Mouse (Mus musculus) neural tube, embryonic 11.5 days (tissue): ENCODE data around the gene Csdc2. TPM values are rescaled to one million over a fixed set of nuclear protein-coding genes. Genes with fewer than 3 reads are reported as not detected.

Experiments used
- ATAC-seq: fragments of 200-750 bp; cut with Nextera tagmentation; 2 replicates; pipeline ENCODE4 v1.8.0; 2017; ENCODE audit warnings: moderate number of reproducible peaks, mild to moderate bottlenecking, moderate TSS enrichment, moderate library complexity; ENCODE audit not compliant: insufficient read depth, low FRiP score, low TSS enrichment
- DNase-seq: peaks from one replicate; pipeline ENCODE4 v3.0.0-alpha.2; 2015; ENCODE audit warnings: low spot score
- H3K27ac ChIP-seq: fragments of 300-500 bp; sonication (generic); 2 replicates; pipeline ENCODE4 v1.5.1; 2014; ENCODE audit warnings: low read depth, mild to moderate bottlenecking, low read length
- H3K27me3 ChIP-seq: fragments of 300-500 bp; sonication (generic); 2 replicates; pipeline ENCODE4 v1.6.1; 2014; ENCODE audit warnings: mild to moderate bottlenecking, low read length, mixed read lengths; ENCODE audit not compliant: control insufficient read depth, insufficient read depth
- H3K36me3 ChIP-seq: fragments of 300-500 bp; sonication (generic); 2 replicates; pipeline ENCODE4 v1.6.1; 2014; ENCODE audit warnings: mild to moderate bottlenecking, low read length, moderate library complexity, mixed read lengths; ENCODE audit not compliant: control insufficient read depth, insufficient read depth
- H3K4me1 ChIP-seq: fragments of 300-500 bp; sonication (generic); 2 replicates; pipeline ENCODE4 v1.6.1; 2014; ENCODE audit warnings: low read length, mixed read lengths; ENCODE audit not compliant: control insufficient read depth, insufficient read depth
- H3K4me2 ChIP-seq: fragments of 300-500 bp; sonication (generic); 2 replicates; pipeline ENCODE4 v1.6.1; 2014; ENCODE audit warnings: low read depth, mild to moderate bottlenecking, moderate library complexity
- H3K4me3 ChIP-seq: fragments of 300-500 bp; sonication (generic); 2 replicates; pipeline ENCODE4 v1.5.1; 2014; ENCODE audit warnings: low read depth, low read length
- H3K9ac ChIP-seq: fragments of 300-500 bp; sonication (generic); 2 replicates; pipeline ENCODE4 v1.6.1; 2014; ENCODE audit warnings: mild to moderate bottlenecking, low read length
- H3K9me3 ChIP-seq: fragments of 300-500 bp; sonication (generic); 2 replicates; pipeline ENCODE4 v1.6.1; 2016; ENCODE audit warnings: low read length; ENCODE audit not compliant: control insufficient read depth
- WGBS: fragments of 180-500 bp; shearing (Covaris S2); extraction: QIAGEN DNeasy Blood & Tissue Kit; methylation state at CpG from one replicate; pipeline ENCODE4 v1.1.7; 2014; 5-methylcytosine and 5-hydroxymethylcytosine counted together
- polyA plus RNA-seq: library from polyadenylated mRNA; unstranded; fragments of >200 nt; fragmentation: Nextera tagmentation; extraction: Ambion mirVana; gene quantifications from 2 replicates; pipeline ENCODE4 v1.2.1, GENCODE M21; 2014

Csdc2 gene
- polyA plus RNA-seq, 1 experiment from 2014 or later, result 25.7 TPM

- no peak for ATAC-seq
- Histone ChIP-seq H3K36me3 (no peaks in the 10 kb centered on the region), H3K4me1 (no peaks in the 10 kb centered on the region), H3K4me2 (no peak within 1 kb of the TSS), H3K9ac (no peak within 1 kb of the TSS), H3K4me3 (no peak within 1 kb of the TSS), H3K27me3 (no peaks in the 10 kb centered on the region), H3K9me3 (no peaks in the 10 kb centered on the region), H3K27ac (no peak within 1 kb of the TSS)
- no peak for DNase-seq
- 82% methylated on average over 3 of the region's 3 CpGs for WGBS
These were observed 51.1 kb downstream of the Csdc2 start, which contains the start of gene Xrcc6 for GRCm38 (mm10) chr15:81987646-81988045. Xrcc6 (plus strand) TSS chr15:81987835.

DNA sequence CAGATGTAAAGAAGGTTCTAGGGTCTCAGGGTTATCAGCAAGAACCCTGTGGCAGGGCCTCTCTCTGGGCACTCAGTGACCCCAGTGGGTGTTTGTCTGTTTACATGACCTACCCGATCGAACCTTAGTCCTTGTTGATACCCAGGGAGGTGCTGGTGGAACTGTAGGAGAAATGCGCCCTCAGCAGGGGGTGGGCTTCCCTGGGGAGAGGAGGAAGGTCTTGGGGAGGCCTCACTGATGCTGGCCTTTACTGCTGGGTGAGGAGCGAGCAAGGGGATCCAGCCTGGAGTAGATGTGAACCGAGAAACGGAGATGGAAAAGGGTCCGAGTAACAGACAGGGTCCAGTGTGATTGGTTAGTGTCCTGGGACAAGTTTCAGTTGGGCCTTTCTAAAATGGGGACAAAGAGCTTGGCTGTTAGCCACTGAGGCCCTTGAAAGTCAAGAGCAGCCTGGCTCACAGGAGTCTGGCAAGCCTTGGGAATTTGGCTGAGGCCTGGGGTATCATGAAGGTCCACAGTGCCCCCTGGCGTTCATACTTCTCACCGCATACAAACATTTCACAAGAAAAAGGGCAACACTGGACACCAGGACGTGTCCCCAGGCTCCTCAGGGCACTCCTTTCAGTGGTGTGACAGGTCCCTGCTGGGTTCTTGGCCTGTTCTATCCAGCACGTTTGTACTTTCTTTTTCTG is 53.0 kb downstream of the Csdc2 start:
- H3K4me2 ChIP-seq, result no peak overlapping the region
- H3K27me3 ChIP-seq, result no peaks in the 10 kb centered on the region
- H3K9ac ChIP-seq, result no peak overlapping the region
- H3K27ac ChIP-seq, result no peak overlapping the region
- WGBS, result 49% methylated on average over 11 of the region's 11 CpGs
- no peak overlapping the region for H3K4me3 ChIP-seq
- no peaks in the 10 kb centered on the region for H3K9me3 ChIP-seq
- H3K4me1 ChIP-seq, result no peaks in the 10 kb centered on the region
- H3K36me3 ChIP-seq, result no peaks in the 10 kb centered on the region
- ATAC-seq (no peak), DNase-seq (peak; percentile 89)

DNA sequence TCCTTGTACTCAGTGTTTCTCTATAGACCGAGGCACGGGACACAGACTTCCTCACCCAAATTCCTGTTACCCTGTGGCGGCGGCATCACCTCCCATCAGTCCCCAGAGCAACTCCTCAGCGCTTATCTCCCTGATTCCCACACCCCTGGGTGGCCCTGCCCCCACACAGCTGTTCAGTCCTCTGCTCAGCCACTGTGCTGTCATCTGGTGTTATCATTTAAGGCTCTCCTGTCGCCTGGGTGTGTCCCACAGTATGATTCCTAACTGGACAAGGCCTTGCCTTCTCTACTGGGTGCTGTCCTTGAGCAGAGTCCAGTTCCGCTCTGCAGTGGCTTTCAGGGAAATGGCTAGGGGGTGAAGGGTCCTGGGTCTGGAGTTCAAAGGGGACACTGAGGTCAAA is 54.0 kb downstream of the Csdc2 start:
- H3K4me1 ChIP-seq, result no peaks in the 10 kb centered on the region
- WGBS, result 49% methylated on average over 7 of the region's 7 CpGs
- H3K27me3 ChIP-seq, result no peaks in the 10 kb centered on the region
- ATAC-seq (no peak), DNase-seq (no peak)
- H3K4me2 ChIP-seq, result no peak overlapping the region
- no peak overlapping the region for H3K27ac ChIP-seq
- H3K9me3 ChIP-seq, result no peaks in the 10 kb centered on the region
- no peak overlapping the region for H3K4me3 ChIP-seq
- H3K9ac ChIP-seq, result no peak overlapping the region
- H3K36me3 ChIP-seq, result no peaks in the 10 kb centered on the region

GRCm38 (mm10) chr15:81993992-81994391 is 57.4 kb downstream of the Csdc2 start:
- H3K4me3 ChIP-seq, result no peak overlapping the region
- no peak overlapping the region for H3K27ac ChIP-seq
- no peak for ATAC-seq
- H3K4me2 ChIP-seq, result no peak overlapping the region
- no peaks in the 10 kb centered on the region for H3K9me3 ChIP-seq
- no peak for DNase-seq
- WGBS, result 77% methylated on average over 6 of the region's 6 CpGs
- no peaks in the 10 kb centered on the region; the same call in none of the 2 replicates for H3K36me3 ChIP-seq
- no peak overlapping the region for H3K9ac ChIP-seq
- no peaks in the 10 kb centered on the region for H3K27me3 ChIP-seq
- no peaks in the 10 kb centered on the region for H3K4me1 ChIP-seq

Other genes starting within 250 kb of the Csdc2 start
- 2.4 and 3.0 TPM in 2 replicates for gene Chadl, start 239.5 kb upstream of the Csdc2 start, polyA plus RNA-seq
- 48.8 TPM in 2 replicates for gene Zc3h7b, start 191.7 kb upstream of the Csdc2 start, polyA plus RNA-seq
- gene Rangap1, start 191.2 kb upstream of the Csdc2 start, polyA plus RNA-seq, result 137 and 152 TPM in 2 replicates
- 13.7 and 14.1 TPM in 2 replicates for gene Tef, start 134.3 kb upstream of the Csdc2 start, polyA plus RNA-seq
- 15.8 and 15.9 TPM in 2 replicates for gene Tob2, start 78.0 kb upstream of the Csdc2 start, polyA plus RNA-seq
- gene Phf5a, start 64.8 kb upstream of the Csdc2 start, polyA plus RNA-seq, result 197 and 203 TPM in 2 replicates
- 190 and 200 TPM in 2 replicates for gene Aco2, start 64.5 kb upstream of the Csdc2 start, polyA plus RNA-seq
- 73.9 and 83.0 TPM in 2 replicates for gene Polr3h, start 10.5 kb upstream of the Csdc2 start, polyA plus RNA-seq
- gene Pmm1, start 24.2 kb downstream of the Csdc2 start, polyA plus RNA-seq, result 33.2 and 35.2 TPM in 2 replicates
- gene 1700029P11Rik, start 43.8 kb downstream of the Csdc2 start, polyA plus RNA-seq, result not detected in 2 replicates
- 73.2 and 73.8 TPM in 2 replicates for gene Xrcc6, start 51.1 kb downstream of the Csdc2 start, polyA plus RNA-seq
- 39.8 and 45.9 TPM in 2 replicates for gene Desi1, start 97.1 kb downstream of the Csdc2 start, polyA plus RNA-seq
- gene Snu13, start 110.8 kb downstream of the Csdc2 start, polyA plus RNA-seq, result 283 and 301 TPM in 2 replicates
- not detected in 2 replicates for gene 4930407I10Rik, start 122.4 kb downstream of the Csdc2 start, polyA plus RNA-seq
- 0.05 TPM in 1 of 2 replicates, not detected in the other for gene Mei1, start 133.2 kb downstream of the Csdc2 start, polyA plus RNA-seq
- gene Ccdc134, start 191.2 kb downstream of the Csdc2 start, polyA plus RNA-seq, result 19.7 and 23.5 TPM in 2 replicates
- 179 and 195 TPM in 2 replicates for gene Srebf2, start 210.4 kb downstream of the Csdc2 start, polyA plus RNA-seq